Comparison of ENCODE assay signal across 8 mouse cellular contexts in the genomic region with DNA sequence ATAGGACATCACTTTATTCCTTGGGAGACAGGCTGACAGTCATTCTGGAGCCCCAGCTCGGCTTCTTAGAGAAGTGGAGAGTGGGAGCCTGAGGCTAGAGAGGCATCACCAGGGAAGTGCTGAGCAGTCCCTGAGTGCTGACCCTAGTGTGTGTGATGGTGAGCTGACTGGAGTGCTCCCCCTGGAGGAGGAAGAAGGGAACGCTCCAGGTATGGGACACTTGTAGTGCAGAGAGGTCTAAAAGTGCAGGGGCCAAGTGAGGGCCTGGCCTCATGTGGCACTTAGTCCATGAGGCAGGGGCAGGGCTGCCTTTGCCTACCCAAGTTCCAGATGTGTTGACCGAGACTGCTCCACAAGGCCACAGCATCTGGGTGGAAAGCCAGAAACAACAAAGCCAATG. TPM values are rescaled to one million over a fixed set of nuclear protein-coding genes. Genes with fewer than 3 reads are reported as not detected.
A peak's percentile ranks its signal among the peaks of the same experiment; 100 is the strongest.
DNase-seq lines count a peak whose midpoint lies in the region; ATAC-seq lines count a peak whose summit lies in the region.

No protein-coding gene starts in this region.

- H3K36me3 ChIP-seq in embryonic facial prominence, embryonic 11.5 days (replicated peaks; ENCODE audit: control insufficient read depth, insufficient read depth, low read depth, low read length), result no peaks in the 10 kb centered on the region
- H3K36me3 ChIP-seq in kidney, embryonic 14.5 days (ENCODE audit: control insufficient read depth, insufficient read depth, low read length), result no peaks in the 10 kb centered on the region
- H3K36me3 ChIP-seq in splenic B cell, adult 2 months (ENCODE audit: control insufficient read depth, insufficient read depth, low read length, poor library complexity, severe bottlenecking), result peaks cover 2% of the 10 kb centered on the region; the same call in 1 of the 2 replicates

- H3K4me1 ChIP-seq in embryonic facial prominence, embryonic 11.5 days (ENCODE audit: control insufficient read depth, insufficient read depth, low read length), result peaks cover 6% of the 10 kb centered on the region
- peaks cover 12% of the 10 kb centered on the region; the same call in 1 of the 2 replicates for H3K4me1 ChIP-seq in kidney, embryonic 14.5 days (ENCODE audit: control insufficient read depth, insufficient read depth, low read length)

- H3K27me3 ChIP-seq in embryonic facial prominence, embryonic 11.5 days (ENCODE audit: control insufficient read depth, insufficient read depth, low read length), result no peaks in the 10 kb centered on the region
- H3K27me3 ChIP-seq in kidney, embryonic 14.5 days (ENCODE audit: control insufficient read depth, insufficient read depth, low read length), result no peaks in the 10 kb centered on the region
- no peaks in the 10 kb centered on the region for H3K27me3 ChIP-seq in splenic B cell, adult 2 months (ENCODE audit: control insufficient read depth, insufficient read depth, low read length, poor library complexity, severe bottlenecking)

- H3K9me3 ChIP-seq in embryonic facial prominence, embryonic 11.5 days (replicated peaks; ENCODE audit: control insufficient read depth, low read length), result no peaks in the 10 kb centered on the region
- no peaks in the 10 kb centered on the region for H3K9me3 ChIP-seq in kidney, embryonic 14.5 days (ENCODE audit: control insufficient read depth, low read length)

- H3K27ac ChIP-seq in embryonic facial prominence, embryonic 11.5 days (replicated peaks; ENCODE audit: low read depth, low read length), result no peak overlapping the region
- H3K27ac ChIP-seq in kidney, embryonic 14.5 days (ENCODE audit: low read depth, low read length), result no peak overlapping the region

- peak; percentile 39; the same call in 1 of the 2 replicates for ATAC-seq in frontal cortex, adult (ENCODE audit: low TSS enrichment)
- ATAC-seq in embryonic facial prominence, embryonic 11.5 days (replicated peaks; ENCODE audit: insufficient number of reproducible peaks, low FRiP score, low TSS enrichment, low read depth), result peak; percentile 49; the same call in 1 of the 2 replicates
- ATAC-seq in kidney, embryonic 14.5 days (ENCODE audit: low FRiP score, low TSS enrichment), result peak; percentile 58; the same call in 1 of the 2 replicates

- 24% methylated on average over 3 of the region's 3 CpGs for WGBS in embryonic facial prominence, embryonic 11.5 days
- WGBS in kidney, embryonic 14.5 days, result 41% methylated on average over 3 of the region's 3 CpGs

- DNase-seq in frontal cortex, postnatal 10 days (ENCODE audit: low spot score in 2 of 2), result no peak
- peak; percentile 73 for DNase-seq in 416B (ENCODE audit: low read depth)
- DNase-seq in adipocyte (ENCODE audit: low spot score), result peak; percentile 42
- DNase-seq in embryonic facial prominence, embryonic 11.5 days (ENCODE audit: low spot score), result peak; percentile 70
- DNase-seq in lung, postnatal 36 days, result peak; percentile 74
- DNase-seq in splenic B cell, adult 2 months (ENCODE audit: low read depth, low spot score), result peak; percentile 80

- no peak overlapping the region for H3K9ac ChIP-seq in embryonic facial prominence, embryonic 11.5 days (replicated peaks; ENCODE audit: low read length)
- no peak overlapping the region for H3K9ac ChIP-seq in kidney, embryonic 14.5 days (ENCODE audit: low read depth, low read length)

- no peak overlapping the region for H3K4me2 ChIP-seq in embryonic facial prominence, embryonic 11.5 days (ENCODE audit: low read depth, low read length)
- no peak overlapping the region for H3K4me2 ChIP-seq in kidney, embryonic 14.5 days (replicated peaks; ENCODE audit: low read depth, low read length)

- H3K4me3 ChIP-seq in embryonic facial prominence, embryonic 11.5 days (ENCODE audit: low read depth, low read length), result no peak overlapping the region
- H3K4me3 ChIP-seq in kidney, embryonic 14.5 days (ENCODE audit: low read length), result no peak overlapping the region

RNA-seq across cellular contexts. Expression of a gene that starts 39.0 kb away (rescaled TPM):
- polyA plus RNA-seq in embryonic facial prominence, embryonic 11.5 days (2014; fragmentation: Nextera tagmentation; extraction: Ambion mirVana), result 75.2 and 95.7 TPM in 2 replicates
- 15.7 and 26.1 TPM in 2 replicates for polyA plus RNA-seq in kidney, embryonic 14.5 days (2014; fragmentation: Nextera tagmentation; extraction: Ambion mirVana)

RNA-seq across cellular contexts. Expression of a gene that starts 58.6 kb away (rescaled TPM):
- 2.1 and 2.8 TPM in 2 replicates for polyA plus RNA-seq in embryonic facial prominence, embryonic 11.5 days (2014; fragmentation: Nextera tagmentation; extraction: Ambion mirVana)
- 11.7 and 12.0 TPM in 2 replicates for polyA plus RNA-seq in kidney, embryonic 14.5 days (2014; fragmentation: Nextera tagmentation; extraction: Ambion mirVana)

Comparison
In these comparisons a context has a peak if more than half of its experiments do, and no peak if none do; other contexts are left out.
1. DNase-seq: peak in 416B (single experiment), adipocyte (single experiment), embryonic facial prominence, embryonic 11.5 days (single experiment), lung, postnatal 36 days (single experiment) and splenic B cell, adult 2 months (single experiment); none in frontal cortex, postnatal 10 days (0 of 2).
2. Peak in every context shown above with its lines, with median percentiles within 50 percentile points of each other: ATAC-seq.